Mouse (Mus musculus) limb, embryonic 11.5 days (tissue): Measurements from ENCODE around the gene Serpinb2. TPM values are rescaled to one million over a fixed set of nuclear protein-coding genes. Genes with fewer than 3 reads are reported as not detected.

Experiments used
- polyA plus RNA-seq: library from polyadenylated mRNA; unstranded; fragments of >200 nt; fragmentation: Nextera tagmentation; extraction: Ambion mirVana; gene quantifications from 2 replicates; pipeline ENCODE4 v1.2.1, GENCODE M21; 2014

The Serpinb2 gene
- polyA plus RNA-seq, 1 experiment from 2014 or later = 0.47 TPM

Other genes with a start within 250 kb of the Serpinb2 start
- gene Serpinb3b, start 233.1 kb upstream of the Serpinb2 start, polyA plus RNA-seq = not detected in 2 replicates
- not detected in 2 replicates for gene Serpinb3c, start 233.1 kb upstream of the Serpinb2 start, polyA plus RNA-seq
- not detected in 2 replicates for gene Serpinb11, start 150.2 kb upstream of the Serpinb2 start, polyA plus RNA-seq
- gene Serpinb7, start 111.8 kb upstream of the Serpinb2 start, polyA plus RNA-seq = not detected in 2 replicates
- 0.16 and 0.27 TPM in 2 replicates for gene Serpinb8, start 78.6 kb downstream of the Serpinb2 start, polyA plus RNA-seq